Mouse (Mus musculus): ENCODE results near the gene Ano1.

Gene Ano1

GRCm38 (mm10) chr7:144696764-144697704 is 54.7 kb downstream of the Ano1 start:
- peak; percentile 54 to 74 for DNase-seq (ENCODE audit: low spot score in 2 of 2)

DNA sequence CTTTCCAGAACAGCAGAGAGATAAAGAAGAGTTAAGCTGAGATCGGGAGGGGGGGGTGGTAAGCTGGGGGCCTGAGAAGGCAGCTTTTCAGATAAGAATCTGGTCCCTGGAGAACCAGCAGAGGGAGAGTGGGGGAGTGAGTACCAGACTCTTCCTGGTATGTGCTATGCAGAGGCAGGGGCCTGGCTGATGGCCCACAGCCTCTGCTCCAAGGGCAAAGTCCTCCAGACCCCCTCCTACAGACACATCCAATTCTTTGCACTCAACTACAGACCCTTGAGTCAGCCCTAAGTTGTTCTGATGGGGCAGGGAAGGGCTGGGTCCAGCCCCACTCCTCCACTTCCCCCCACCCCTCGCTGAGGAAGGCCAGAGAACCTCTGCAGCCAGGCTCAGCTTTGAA is 61.9 kb downstream of the Ano1 start:
- no peak for DNase-seq (ENCODE audit: low spot score in 2 of 2)

DNA sequence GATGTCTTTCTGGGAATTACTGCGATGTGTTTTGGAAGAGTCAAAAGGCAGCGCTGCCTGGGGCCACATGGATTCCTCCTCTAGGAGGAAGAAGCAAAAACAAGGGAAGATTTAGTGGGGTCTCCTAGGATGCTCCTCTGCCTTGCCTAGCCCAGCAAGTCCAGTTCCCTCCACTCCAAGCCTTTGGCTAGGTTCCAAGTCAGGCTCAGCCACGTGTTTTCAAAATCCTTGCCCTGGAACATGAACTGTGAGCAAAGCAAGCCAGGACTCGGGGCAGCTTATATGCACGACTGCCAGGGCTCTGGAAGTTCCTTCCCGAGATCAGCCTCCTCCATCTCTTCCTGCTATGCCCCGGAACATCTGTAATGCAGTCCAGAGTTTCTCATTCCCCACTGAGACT is 62.6 kb downstream of the Ano1 start:
- no peak for DNase-seq (ENCODE audit: low spot score in 2 of 2)

DNA sequence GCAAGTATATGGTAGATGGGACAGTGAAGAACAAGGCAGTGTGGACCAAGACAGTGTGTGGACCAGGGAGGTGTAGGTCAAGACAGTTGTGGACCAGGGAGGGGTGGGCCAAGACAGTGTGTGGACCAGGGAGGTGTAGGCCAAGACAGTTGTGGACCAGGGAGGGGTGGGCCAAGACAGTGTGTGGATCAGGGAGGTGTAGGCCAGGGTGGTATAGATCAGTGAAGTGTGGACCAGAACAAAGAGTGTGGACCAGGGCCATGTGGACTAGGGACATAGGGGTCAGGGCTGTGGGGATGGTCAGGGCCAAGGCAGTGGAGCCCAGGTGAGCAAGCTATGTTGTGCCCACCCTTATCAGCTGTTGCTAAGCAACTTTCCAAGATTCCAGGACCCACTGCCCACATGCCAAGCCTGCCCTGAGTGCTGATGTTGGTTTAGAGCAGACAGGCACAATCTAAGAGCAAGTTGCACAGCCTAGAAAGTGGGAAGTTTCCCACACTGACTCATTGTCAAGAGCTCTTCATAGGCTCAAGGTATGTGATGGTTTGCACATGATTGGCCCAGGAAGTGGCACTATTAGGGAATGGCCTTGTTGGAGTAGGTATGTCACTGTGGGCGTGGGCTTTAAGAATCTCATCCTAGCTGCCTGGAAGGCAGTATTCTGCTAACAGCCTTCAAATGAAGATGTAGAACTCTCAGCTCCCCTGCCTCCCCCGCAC is 64.0 kb downstream of the Ano1 start:
- no peak for DNase-seq (ENCODE audit: low spot score in 2 of 2)

DNA sequence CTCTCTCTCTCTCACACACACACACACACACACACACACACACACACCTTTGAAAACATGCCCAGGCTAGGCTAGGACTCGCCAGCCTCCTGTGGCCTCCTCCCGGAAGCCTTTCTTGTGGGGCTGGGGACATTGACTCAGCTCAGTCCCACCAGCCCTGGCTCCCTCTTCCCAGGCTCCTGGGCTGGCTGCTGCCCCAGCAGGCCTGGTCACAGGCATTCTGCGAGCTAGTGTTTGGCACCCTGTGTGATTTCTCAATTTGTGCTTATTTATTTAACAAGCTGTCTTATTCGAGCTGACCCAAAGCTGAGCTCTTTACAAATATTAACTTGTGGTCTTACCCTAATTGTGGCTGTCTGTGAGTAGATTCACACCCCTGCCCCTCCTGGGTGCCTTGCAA is 66.8 kb downstream of the Ano1 start:
- DNase-seq (ENCODE audit: low spot score in 2 of 2): no peak

GRCm38 (mm10) chr7:144684467-144684866 is 67.3 kb downstream of the Ano1 start:
- no peak for DNase-seq (ENCODE audit: low spot score in 2 of 2)

DNA sequence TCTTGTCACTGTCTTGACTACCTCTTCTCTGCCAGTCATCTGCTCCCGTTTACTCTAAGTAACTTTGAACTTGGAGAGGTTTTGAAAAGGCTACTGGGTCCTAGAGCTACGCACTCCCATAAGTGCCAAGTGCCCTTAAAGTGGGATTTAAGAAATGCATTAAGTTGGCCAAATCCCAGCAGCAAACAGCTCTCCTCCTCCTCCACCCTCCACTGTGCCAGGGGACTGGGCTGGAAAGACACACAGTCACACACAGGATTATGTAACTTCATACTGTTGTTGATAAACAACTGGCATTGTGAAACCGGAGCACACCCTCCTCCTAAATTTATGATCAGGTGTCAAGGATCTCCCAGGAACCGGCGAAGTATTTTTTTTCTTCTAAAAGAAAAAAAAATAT is 71.7 kb downstream of the Ano1 start:
- DNase-seq (ENCODE audit: low spot score in 2 of 2): no peak

- DNase-seq (ENCODE audit: low spot score in 2 of 2): no peak
Observed at GRCm38 (mm10) chr7:144678241-144679030, 73.3 kb downstream of the Ano1 start.

- DNase-seq (ENCODE audit: low spot score in 2 of 2): no peak
Observed at GRCm38 (mm10) chr7:144677341-144678086, 74.3 kb downstream of the Ano1 start.

- no peak for DNase-seq (ENCODE audit: low spot score in 2 of 2)
Observed at GRCm38 (mm10) chr7:144675632-144676031, 76.1 kb downstream of the Ano1 start.

DNA sequence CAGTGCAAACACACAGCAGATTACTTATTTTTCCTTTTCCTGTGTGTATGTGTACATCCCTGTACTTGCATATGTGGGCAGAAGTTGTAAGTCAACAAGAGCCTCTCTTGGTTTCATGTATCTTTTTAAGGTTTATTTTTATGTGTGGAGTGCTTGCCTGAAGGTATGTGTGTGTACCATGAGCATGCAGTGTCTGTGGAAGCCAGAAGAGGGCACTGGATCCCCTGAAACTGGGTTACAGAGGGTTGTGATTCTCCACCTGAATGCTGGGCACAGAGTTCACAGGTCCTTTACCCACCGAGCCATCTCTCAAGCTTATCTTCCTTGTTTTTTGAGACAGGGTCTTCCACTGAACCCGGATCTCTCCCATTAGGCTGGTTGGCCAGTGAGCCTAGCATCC is 81.9 kb downstream of the Ano1 start:
- DNase-seq (ENCODE audit: low spot score in 2 of 2): no peak

- DNase-seq (ENCODE audit: low spot score in 2 of 2): no peak
Observed at GRCm38 (mm10) chr7:144668603-144669278, 83.0 kb downstream of the Ano1 start.

- DNase-seq (ENCODE audit: low spot score in 2 of 2): no peak
Observed at GRCm38 (mm10) chr7:144667091-144667490, 84.7 kb downstream of the Ano1 start.

- DNase-seq (ENCODE audit: low spot score in 2 of 2): no peak
Observed at GRCm38 (mm10) chr7:144665585-144665984, 86.2 kb downstream of the Ano1 start.

- no peak for DNase-seq (ENCODE audit: low spot score in 2 of 2)
Observed at GRCm38 (mm10) chr7:144663566-144663965, 88.2 kb downstream of the Ano1 start.

DNA sequence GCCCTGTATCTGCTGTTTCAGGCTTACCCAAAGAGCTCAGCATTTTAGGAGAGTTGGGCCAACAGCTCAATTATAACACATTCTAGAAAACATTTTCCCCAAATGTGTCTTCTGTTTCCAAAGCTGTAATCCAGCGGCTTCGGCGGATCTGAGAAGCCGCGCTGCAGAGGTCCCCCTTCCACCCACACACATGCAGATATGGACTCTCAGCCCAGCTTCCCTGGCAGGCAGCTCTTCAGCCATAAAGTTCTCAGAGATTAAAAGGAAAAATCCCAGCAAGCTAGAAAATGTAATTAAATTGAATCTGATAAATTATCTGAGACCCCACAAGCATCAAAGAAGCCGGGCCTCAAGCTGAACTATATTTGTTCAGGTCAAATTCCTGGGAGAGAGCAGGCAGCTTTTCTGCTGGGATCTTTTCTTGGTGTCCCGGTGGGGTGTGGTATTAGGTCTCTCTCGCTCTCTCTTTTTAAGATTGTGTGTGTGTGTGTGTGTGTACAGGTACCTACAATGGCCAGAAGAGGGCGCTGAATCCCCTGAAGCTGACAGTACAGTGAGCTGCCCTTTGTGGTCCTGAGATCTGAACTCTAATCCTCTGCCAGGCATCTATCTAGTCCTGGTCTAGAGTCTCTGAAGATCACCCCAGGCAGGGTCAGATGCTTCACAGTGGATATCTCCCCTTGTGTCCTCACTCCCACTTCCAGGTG is 95.4 kb downstream of the Ano1 start:
- DNase-seq (ENCODE audit: low spot score in 2 of 2): no peak

DNA sequence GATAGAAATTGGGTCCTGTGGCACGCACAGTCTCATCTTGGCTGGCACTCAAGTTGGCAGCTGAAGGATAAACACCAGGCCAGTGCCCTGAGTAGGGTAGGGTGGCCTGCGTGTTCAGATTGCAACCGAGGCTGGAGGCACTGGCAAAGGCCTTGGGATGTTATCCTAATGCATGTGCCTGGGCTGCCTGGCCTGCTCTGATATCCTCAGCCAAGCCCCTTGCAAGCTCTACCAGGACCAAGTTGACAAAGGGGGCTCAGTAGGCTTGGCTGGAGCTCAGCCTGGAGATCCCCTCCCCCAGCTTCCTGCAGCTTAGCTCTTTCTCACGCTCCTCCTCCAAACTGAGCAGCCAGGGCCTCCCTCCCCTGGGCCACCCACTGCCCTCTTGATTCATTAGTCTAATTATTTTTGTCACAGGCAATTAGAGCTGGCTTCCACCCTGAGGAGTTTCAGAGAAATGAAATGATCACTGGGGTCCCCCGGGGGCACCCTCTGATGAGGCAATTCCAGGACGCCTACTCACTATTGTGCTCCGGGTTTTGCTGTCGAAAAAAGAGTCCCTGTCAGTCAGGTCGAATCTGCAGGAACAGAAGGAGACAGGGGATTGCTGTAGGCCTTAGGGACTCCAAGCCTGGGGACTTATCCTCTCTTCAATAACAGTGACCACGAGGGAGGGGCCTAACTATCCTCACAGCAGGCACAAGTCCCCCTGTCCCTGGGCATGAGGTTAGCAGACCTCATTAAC is 97.9 kb downstream of the Ano1 start:
- no peak for DNase-seq (ENCODE audit: low spot score in 2 of 2)

DNA sequence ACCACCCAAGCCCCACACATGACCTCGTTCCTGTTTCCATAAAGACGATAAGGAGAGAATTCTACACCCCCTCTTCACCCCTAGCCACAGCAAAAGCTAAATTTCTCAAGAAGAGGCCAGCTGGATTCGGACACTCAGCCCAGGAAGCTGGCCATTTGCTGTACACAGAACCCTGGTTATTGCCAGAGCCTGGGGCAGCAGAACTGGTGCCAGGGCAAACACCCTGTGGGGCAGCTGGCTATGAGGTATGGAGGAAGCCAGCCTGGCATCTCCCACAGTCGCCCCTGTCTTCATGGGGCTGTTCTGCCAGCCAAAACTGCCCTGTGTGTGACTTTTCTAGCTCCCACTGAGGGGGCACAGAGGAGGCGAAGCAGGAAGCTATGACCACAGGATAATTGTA is 104.2 kb downstream of the Ano1 start:
- DNase-seq (ENCODE audit: low spot score in 2 of 2): no peak

DNA sequence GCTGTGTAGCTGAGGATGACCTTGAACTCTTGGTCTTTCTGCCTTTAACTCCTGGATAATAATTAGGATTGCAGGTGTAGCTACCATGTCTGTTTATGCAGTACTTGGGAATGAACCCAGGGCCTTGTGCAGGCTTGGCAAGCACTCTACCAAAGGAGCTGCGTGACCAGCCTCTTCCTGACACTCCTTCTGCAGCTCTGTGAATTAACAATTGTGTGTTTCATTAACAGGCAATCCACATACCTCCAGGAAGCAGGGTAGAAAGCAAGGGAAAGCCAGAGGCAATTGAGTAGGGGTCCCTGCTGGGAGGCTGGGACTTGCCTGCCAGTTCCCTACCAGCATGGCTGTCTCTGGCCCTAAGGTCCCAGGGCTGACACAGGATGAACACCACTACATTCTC is 111.0 kb downstream of the Ano1 start:
- DNase-seq (ENCODE audit: low spot score in 2 of 2): no peak

- DNase-seq (ENCODE audit: low spot score in 2 of 2): no peak
Observed at GRCm38 (mm10) chr7:144636000-144636399, 115.8 kb downstream of the Ano1 start.
